Mouse (Mus musculus) brain, embryonic 14.5 days (tissue): ENCODE data around the gene Hoxc10.
A peak's percentile ranks its signal among the peaks of the same experiment; 100 is the strongest.

Experiments
- CTCF ChIP-seq: fragments of 200-500 bp; IDR thresholded peaks from 2 replicates; pipeline ENCODE4 v1.5.1; 2012; ENCODE audit warnings: inconsistent platforms, mild to moderate bottlenecking, moderate library complexity, borderline replicate concordance; ENCODE audit not compliant: insufficient read depth, insufficient read length; ENCODE audit errors: extremely low read depth
- POLR2A ChIP-seq: fragments of 200-500 bp; IDR thresholded peaks from 2 replicates; pipeline ENCODE4 v1.6.1; 2012; ENCODE audit warnings: mild to moderate bottlenecking, inconsistent platforms, borderline replicate concordance; ENCODE audit not compliant: poor library complexity, insufficient read depth, insufficient read length, severe bottlenecking; ENCODE audit errors: extremely low read depth

DNA sequence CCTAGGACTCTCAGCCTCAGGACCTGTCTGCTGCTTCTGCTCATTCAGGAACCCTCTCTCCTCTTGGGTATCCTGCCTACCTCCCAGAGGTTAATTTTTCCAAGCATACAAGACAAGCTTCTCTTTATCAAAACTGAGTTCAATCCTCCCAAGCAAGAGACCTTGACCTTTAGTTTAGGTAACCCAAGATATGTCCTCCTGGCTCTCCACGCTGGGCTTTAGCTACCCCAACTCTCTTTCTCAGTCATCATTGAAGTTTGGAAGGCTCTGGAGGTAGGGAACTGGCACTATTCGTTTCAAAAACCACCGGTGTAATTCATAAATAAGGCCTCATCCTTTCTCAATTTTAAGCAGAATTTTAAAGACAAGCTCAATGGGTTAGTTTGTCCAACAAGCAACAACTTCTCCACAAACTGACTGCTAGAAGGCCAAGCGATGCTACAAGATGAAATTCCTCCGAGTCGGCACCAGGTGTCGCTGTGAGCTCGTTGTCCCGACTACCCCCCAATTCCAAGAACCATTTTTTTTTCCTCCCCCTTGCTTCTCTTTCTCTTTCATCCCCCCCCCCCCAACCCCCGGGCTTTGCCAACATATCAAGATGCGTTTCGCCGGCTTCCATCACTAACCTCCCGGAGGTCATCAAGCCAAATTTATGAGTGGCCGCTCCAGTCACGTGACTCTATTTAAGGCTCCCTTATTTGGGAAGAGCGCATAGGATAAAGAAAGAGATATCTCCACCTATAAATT, 46.8 kb downstream of the Hoxc10 start:
- TF ChIP-seq POLR2A, result no peak
- TF ChIP-seq CTCF, result peak; percentile 88
